Mouse (Mus musculus) intestine, embryonic 14.5 days (tissue): ENCODE results near the gene Gm15294. TPM values are rescaled to one million over a fixed set of nuclear protein-coding genes. Genes with fewer than 3 reads are reported as not detected.

ENCODE experiments used
- ATAC-seq: fragments of 200-750 bp; cut with Nextera tagmentation; replicated peaks from 2 replicates; pipeline ENCODE4 v1.8.0; 2017; ENCODE audit warnings: low read depth, moderate number of reproducible peaks, moderate TSS enrichment, moderate library complexity; ENCODE audit not compliant: low FRiP score, low TSS enrichment
- DNase-seq: peaks from one replicate; pipeline ENCODE4 v3.0.0-alpha.2; 2018; ENCODE audit warnings: low spot score
- H3K27ac ChIP-seq: fragments of 300-500 bp; sonication (generic); 2 replicates; pipeline ENCODE4 v1.5.1; 2014; ENCODE audit warnings: low read depth, mild to moderate bottlenecking, control low read depth
- H3K27me3 ChIP-seq: fragments of 300-500 bp; sonication (generic); replicated peaks from 2 replicates; pipeline ENCODE4 v1.6.1; 2014; ENCODE audit warnings: low read length, control low read depth; ENCODE audit not compliant: control insufficient read depth, insufficient read depth
- H3K36me3 ChIP-seq: fragments of 300-500 bp; sonication (generic); 2 replicates; pipeline ENCODE4 v1.6.1; 2014; ENCODE audit warnings: low read length, control low read depth; ENCODE audit not compliant: control insufficient read depth, insufficient read depth
- H3K4me1 ChIP-seq: fragments of 300-500 bp; sonication (generic); replicated peaks from 2 replicates; pipeline ENCODE4 v1.6.1; 2014; ENCODE audit warnings: low read length, control low read depth, mixed read lengths; ENCODE audit not compliant: control insufficient read depth, insufficient read depth
- H3K4me2 ChIP-seq: fragments of 300-500 bp; sonication (generic); 2 replicates; pipeline ENCODE4 v1.6.1; 2014; ENCODE audit warnings: low read length
- H3K4me3 ChIP-seq: fragments of 300-500 bp; sonication (generic); 2 replicates; pipeline ENCODE4 v1.5.1; 2014; ENCODE audit warnings: low read depth, low read length, control low read depth, mixed read lengths
- H3K9ac ChIP-seq: fragments of 300-500 bp; sonication (generic); 2 replicates; pipeline ENCODE4 v1.6.1; 2014; ENCODE audit warnings: mild to moderate bottlenecking, low read length
- H3K9me3 ChIP-seq: fragments of 300-500 bp; sonication (generic); 2 replicates; pipeline ENCODE4 v1.6.1; 2016; ENCODE audit warnings: low read length, control low read depth; ENCODE audit not compliant: control insufficient read depth
- WGBS: fragments of 180-500 bp; shearing (Covaris S2); extraction: QIAGEN DNeasy Blood & Tissue Kit; methylation state at CpG from one replicate; pipeline ENCODE4 v1.1.7; 2014; 5-methylcytosine and 5-hydroxymethylcytosine counted together
- polyA plus RNA-seq: library from polyadenylated mRNA; unstranded; fragments of >200 nt; fragmentation: Nextera tagmentation; extraction: Ambion mirVana; gene quantifications from 2 replicates; pipeline ENCODE4 v1.2.1, GENCODE M21; 2014

Gm15294 gene
- polyA plus RNA-seq: not detected in 2 replicates

DNA sequence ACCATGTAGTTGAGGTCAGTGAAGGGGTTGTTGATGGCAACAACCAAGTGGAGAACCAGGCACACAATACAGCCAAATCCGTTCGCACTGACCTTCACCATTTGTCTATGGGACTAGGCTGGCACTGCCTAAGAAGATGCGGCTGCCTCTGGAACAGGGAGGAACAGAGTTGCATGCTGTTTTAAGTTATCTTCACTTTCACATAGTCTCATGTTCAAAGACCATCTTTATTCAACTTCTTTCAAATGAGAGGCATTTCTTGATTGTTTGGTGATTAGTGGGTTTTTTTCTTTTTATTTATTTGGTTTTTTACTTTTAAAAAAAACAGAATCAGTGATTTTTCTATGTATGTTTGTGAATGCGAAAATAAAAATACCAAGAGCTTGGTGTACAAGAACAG is at the start of gene Gm15294:
TSS of gene Gm15294 (minus strand) at position 101 of the 400 bp plus-strand sequence.
- no peaks in the 10 kb centered on the region for H3K9me3 ChIP-seq
- DNase-seq: no peak
- no peak for ATAC-seq
- no peaks in the 10 kb centered on the region for H3K27me3 ChIP-seq
- H3K4me1 ChIP-seq: no peaks in the 10 kb centered on the region
- H3K9ac ChIP-seq: no peak within 1 kb of the TSS
- H3K4me2 ChIP-seq: no peak within 1 kb of the TSS
- H3K36me3 ChIP-seq: no peaks in the 10 kb centered on the region
- WGBS: 92% methylated on average over 4 of the region's 4 CpGs
- no peak within 1 kb of the TSS for H3K27ac ChIP-seq
- H3K4me3 ChIP-seq: no peak within 1 kb of the TSS

DNA sequence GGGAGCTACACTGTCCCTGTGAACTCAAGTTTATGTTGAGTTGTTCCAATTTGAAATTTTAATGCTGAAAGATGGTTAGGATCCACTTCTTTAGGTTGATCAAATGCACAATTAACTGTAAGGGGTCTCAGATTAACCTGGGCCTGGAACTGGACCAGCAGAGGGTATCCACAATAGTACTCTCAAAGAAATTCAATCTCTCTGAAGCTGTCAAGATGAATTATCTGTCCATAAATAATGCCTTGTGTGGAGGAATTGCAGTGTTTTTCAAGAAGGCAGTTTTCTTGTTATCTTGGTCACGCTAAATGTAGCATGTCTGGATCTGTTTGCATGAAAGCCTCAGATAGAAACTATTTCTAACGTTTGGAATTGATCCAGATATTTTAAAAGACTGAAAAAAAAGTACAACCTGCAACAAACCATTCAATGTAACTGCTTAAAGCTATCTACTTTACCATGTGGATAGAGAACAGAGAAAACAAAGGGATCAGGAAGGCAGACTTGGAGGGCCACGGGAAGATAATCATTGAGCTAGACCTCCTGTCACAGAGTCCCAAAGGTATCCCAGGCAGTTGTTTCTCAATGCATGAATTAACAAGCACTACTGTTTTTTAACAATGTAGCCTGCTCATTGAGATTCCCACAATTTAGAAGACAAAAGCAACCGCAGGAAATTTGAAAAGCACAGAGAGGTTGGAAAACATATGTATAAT is 9.5 kb upstream of the Gm15294 start:
- Histone ChIP-seq H3K27ac (no peak overlapping the region), H3K9ac (no peak overlapping the region), H3K4me1 (no peaks in the 10 kb centered on the region), H3K27me3 (no peaks in the 10 kb centered on the region), H3K4me3 (no peak overlapping the region), H3K4me2 (no peak overlapping the region), H3K9me3 (no peaks in the 10 kb centered on the region), H3K36me3 (no peaks in the 10 kb centered on the region)
- no peak for DNase-seq
- no peak for ATAC-seq
- 69% methylated on average over 4 of the region's 4 CpGs for WGBS

DNA sequence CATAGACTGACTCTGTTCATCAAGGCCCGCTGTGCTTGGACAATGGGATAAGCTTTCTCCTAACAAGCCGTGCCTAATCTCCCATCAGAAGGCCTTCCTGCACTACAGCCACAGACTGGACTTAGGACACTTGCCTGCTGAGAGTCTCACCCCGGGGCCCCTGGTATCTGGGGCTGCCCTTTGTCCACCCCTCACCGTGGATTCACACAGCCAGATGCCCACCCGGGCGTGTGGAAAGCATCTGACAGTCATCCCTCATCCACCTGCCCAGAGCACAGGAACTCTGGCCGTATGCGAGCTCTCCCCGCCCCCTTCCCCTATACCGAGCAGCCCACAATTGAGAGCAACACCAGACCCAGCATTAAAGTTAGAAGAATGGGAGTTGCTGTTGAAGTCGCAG is 1.0 kb downstream of the Gm15294 start:
- H3K4me2 ChIP-seq: no peak overlapping the region
- H3K4me1 ChIP-seq: no peaks in the 10 kb centered on the region
- no peaks in the 10 kb centered on the region for H3K27me3 ChIP-seq
- H3K36me3 ChIP-seq: no peaks in the 10 kb centered on the region
- WGBS: 82% methylated on average over 11 of the region's 11 CpGs
- no peaks in the 10 kb centered on the region for H3K9me3 ChIP-seq
- no peak for ATAC-seq
- H3K9ac ChIP-seq: no peak overlapping the region
- no peak overlapping the region for H3K27ac ChIP-seq
- no peak overlapping the region for H3K4me3 ChIP-seq
- DNase-seq: no peak

DNA sequence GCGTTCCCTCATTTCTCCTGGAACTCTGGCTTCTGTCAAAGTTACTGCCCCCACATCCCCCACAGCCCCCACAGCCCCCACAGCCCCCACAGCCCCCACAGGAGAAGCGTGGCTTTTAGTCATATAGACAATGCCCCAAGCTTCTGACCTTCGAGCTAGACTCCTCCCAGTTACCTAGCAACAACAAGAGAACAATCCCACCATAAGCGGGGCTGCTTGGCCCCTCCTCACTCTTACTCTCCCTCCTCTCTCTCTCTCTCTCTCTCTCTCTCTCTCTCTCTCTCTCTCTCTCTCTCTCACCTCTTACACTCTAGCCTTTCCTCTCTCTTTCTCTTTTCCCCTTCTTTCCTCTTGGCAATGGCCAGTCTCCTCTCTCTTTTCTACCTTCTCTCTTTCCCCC is 1.4 kb downstream of the Gm15294 start:
- Histone ChIP-seq H3K36me3 (no peaks in the 10 kb centered on the region), H3K27me3 (no peaks in the 10 kb centered on the region), H3K27ac (no peak overlapping the region), H3K9me3 (no peaks in the 10 kb centered on the region), H3K4me3 (no peak overlapping the region), H3K4me2 (no peak overlapping the region), H3K9ac (no peak overlapping the region), H3K4me1 (no peaks in the 10 kb centered on the region)
- 75% methylated on average over 3 of the region's 4 CpGs for WGBS
- ATAC-seq (no peak), DNase-seq (no peak)

DNA sequence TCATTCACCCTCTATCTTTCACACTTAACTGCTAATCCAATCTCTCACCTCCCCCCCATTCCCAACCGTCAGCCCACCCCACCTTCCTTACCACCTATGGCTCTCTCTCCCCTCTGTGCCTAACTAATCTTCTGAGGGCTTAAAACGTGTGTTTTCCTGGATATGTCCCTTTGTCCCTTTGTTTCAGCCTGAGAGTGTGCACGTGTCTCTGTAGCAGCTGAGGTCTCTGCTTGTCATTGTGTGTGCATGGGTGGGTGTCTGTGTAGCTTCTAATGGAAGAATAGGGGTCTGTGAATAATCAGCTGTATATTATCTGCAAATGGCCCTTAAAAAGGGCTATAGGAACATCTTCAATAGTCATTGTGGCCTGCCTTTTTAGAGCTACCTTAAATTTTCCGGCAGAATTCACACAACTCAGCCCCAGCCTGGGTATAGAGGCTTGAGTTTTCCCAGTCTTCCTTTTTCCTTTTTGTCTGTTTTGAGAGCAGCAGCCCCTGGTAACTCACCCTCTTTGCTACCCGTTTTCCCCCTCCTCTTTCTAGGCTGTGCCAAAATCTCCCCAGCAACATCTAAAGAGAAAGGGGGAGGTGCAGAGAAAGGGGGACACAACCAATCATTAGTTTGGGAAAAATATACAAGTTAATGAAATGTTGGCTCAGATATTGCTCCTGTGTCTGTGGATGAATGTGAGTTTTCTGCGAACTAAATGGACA is 19.2 kb downstream of the Gm15294 start:
- Histone ChIP-seq H3K36me3 (no peaks in the 10 kb centered on the region), H3K4me2 (no peak overlapping the region), H3K9me3 (no peaks in the 10 kb centered on the region), H3K27ac (no peak overlapping the region), H3K4me3 (no peak overlapping the region), H3K9ac (no peak overlapping the region), H3K4me1 (no peaks in the 10 kb centered on the region), H3K27me3 (0 out of 2 replicates have a peak, but pooled peaks cover 2% of the 10 kb centered on the region)
- no peak for ATAC-seq
- WGBS: 37% methylated on average over 6 of the region's 6 CpGs
- no peak for DNase-seq

Other genes with a start within 250 kb of the Gm15294 start
- gene Irs4, start 150.0 kb downstream of the Gm15294 start, polyA plus RNA-seq: 0.38 and 0.49 TPM in 2 replicates